Mouse (Mus musculus): Measurements from ENCODE around the gene Mtf1. TPM values are rescaled to one million over a fixed set of nuclear protein-coding genes. Genes with fewer than 3 reads are reported as not detected.

Mtf1 gene
- total RNA-seq, 1 experiment, result 15.4 TPM

GRCm38 (mm10) chr4:124768963-124769591 lies 32.8 kb upstream of the Mtf1 start:
- no peak overlapping the region for H3K27ac ChIP-seq (ENCODE audit: insufficient read depth, low read depth, low read length, poor library complexity, severe bottlenecking)
- H3K4me3 ChIP-seq (ENCODE audit: insufficient read depth in 1 of 2, low read depth in 1 of 2, low read length in 2 of 2, poor library complexity in 1 of 2, severe bottlenecking in 1 of 2), result no peak overlapping the region
- DNase-seq (ENCODE audit: low read depth, low spot score), result no peak
- H3K36me3 ChIP-seq (ENCODE audit: control insufficient read depth, insufficient read depth, low read length, poor library complexity, severe bottlenecking), result no peaks in the 10 kb centered on the region
- no peak overlapping the region for H3K9ac ChIP-seq (ENCODE audit: insufficient read depth, low read depth, low read length, poor library complexity, severe bottlenecking)
- H3K9me3 ChIP-seq (ENCODE audit: control insufficient read depth, insufficient read depth, low read depth, low read length), result no peaks in the 10 kb centered on the region
- in situ Hi-C loops (cut with MboI; ENCODE audit: low sequenced_read_pairs in 2 of 2, unreplicated experiment in 2 of 2), result no loop called here
- TF ChIP-seq CHD2 (IDR thresholded peaks at IDR 0.05; ENCODE audit: low read depth, low read length) (no peak), ZNF384 (IDR thresholded peaks at IDR 0.05; ENCODE audit: low read depth, low read length) (no peak), ZC3H11A (IDR thresholded peaks at IDR 0.05; ENCODE audit: borderline replicate concordance, low read depth, low read length) (no peak), HCFC1 (IDR thresholded peaks at IDR 0.05; ENCODE audit: borderline replicate concordance, insufficient read depth, low read length) (no peak), MAFK (IDR thresholded peaks at IDR 0.05; ENCODE audit: insufficient read depth, low read depth, low read length) (no peak)
- no peaks in the 10 kb centered on the region for H3K4me1 ChIP-seq (ENCODE audit: control insufficient read depth in 2 of 2, insufficient read depth in 2 of 2, low read length in 2 of 2, poor library complexity in 1 of 2)

- TF ChIP-seq ZNF384 (IDR thresholded peaks at IDR 0.05; ENCODE audit: low read depth, low read length), result no peak
- TF ChIP-seq ZC3H11A (IDR thresholded peaks at IDR 0.05; ENCODE audit: borderline replicate concordance, low read depth, low read length), result no peak
- TF ChIP-seq MAFK (IDR thresholded peaks at IDR 0.05; ENCODE audit: insufficient read depth, low read depth, low read length), result no peak
- Histone ChIP-seq H3K9me3 (ENCODE audit: control insufficient read depth, insufficient read depth, low read depth, low read length) (no peaks in the 10 kb centered on the region), H3K27ac (ENCODE audit: insufficient read depth, low read depth, low read length, poor library complexity, severe bottlenecking) (no peak overlapping the region), H3K36me3 (ENCODE audit: control insufficient read depth, insufficient read depth, low read length, poor library complexity, severe bottlenecking) (no peaks in the 10 kb centered on the region), H3K4me1 (ENCODE audit: control insufficient read depth in 2 of 2, insufficient read depth in 2 of 2, low read length in 2 of 2, poor library complexity in 1 of 2) (no peaks in the 10 kb centered on the region), H3K4me3 (ENCODE audit: insufficient read depth in 1 of 2, low read depth in 1 of 2, low read length in 2 of 2, poor library complexity in 1 of 2, severe bottlenecking in 1 of 2) (no peak overlapping the region), H3K9ac (ENCODE audit: insufficient read depth, low read depth, low read length, poor library complexity, severe bottlenecking) (no peak overlapping the region)
- in situ Hi-C loops (cut with MboI; ENCODE audit: low sequenced_read_pairs in 2 of 2, unreplicated experiment in 2 of 2), result no loop called here
- DNase-seq (ENCODE audit: low read depth, low spot score), result no peak
These were observed 31.3 kb upstream of the Mtf1 start for GRCm38 (mm10) chr4:124770624-124771023.

- H3K9me3 ChIP-seq (ENCODE audit: control insufficient read depth, insufficient read depth, low read depth, low read length), result no peaks in the 10 kb centered on the region
- H3K9ac ChIP-seq (ENCODE audit: insufficient read depth, low read depth, low read length, poor library complexity, severe bottlenecking), result no peak overlapping the region
- in situ Hi-C loops (cut with MboI; ENCODE audit: low sequenced_read_pairs in 2 of 2, unreplicated experiment in 2 of 2), result no loop called here
- H3K36me3 ChIP-seq (ENCODE audit: control insufficient read depth, insufficient read depth, low read length, poor library complexity, severe bottlenecking), result no peaks in the 10 kb centered on the region
- no peaks in the 10 kb centered on the region for H3K4me1 ChIP-seq (ENCODE audit: control insufficient read depth in 2 of 2, insufficient read depth in 2 of 2, low read length in 2 of 2, poor library complexity in 1 of 2)
- no peak for TF ChIP-seq HCFC1 (IDR thresholded peaks at IDR 0.05; ENCODE audit: borderline replicate concordance, insufficient read depth, low read length)
- no peak for TF ChIP-seq MAFK (IDR thresholded peaks at IDR 0.05; ENCODE audit: insufficient read depth, low read depth, low read length)
- no peak for TF ChIP-seq ZC3H11A (IDR thresholded peaks at IDR 0.05; ENCODE audit: borderline replicate concordance, low read depth, low read length)
- TF ChIP-seq CHD2 (IDR thresholded peaks at IDR 0.05; ENCODE audit: low read depth, low read length), result no peak
- TF ChIP-seq ZNF384 (IDR thresholded peaks at IDR 0.05; ENCODE audit: low read depth, low read length), result no peak
- H3K4me3 ChIP-seq (ENCODE audit: insufficient read depth in 1 of 2, low read depth in 1 of 2, low read length in 2 of 2, poor library complexity in 1 of 2, severe bottlenecking in 1 of 2), result no peak overlapping the region
- no peak for DNase-seq (ENCODE audit: low read depth, low spot score)
- H3K27ac ChIP-seq (ENCODE audit: insufficient read depth, low read depth, low read length, poor library complexity, severe bottlenecking), result no peak overlapping the region
These were observed 29.8 kb upstream of the Mtf1 start for GRCm38 (mm10) chr4:124772125-124772524.

- no peak for DNase-seq (ENCODE audit: low read depth, low spot score)
- in situ Hi-C loops (cut with MboI; ENCODE audit: low sequenced_read_pairs in 2 of 2, unreplicated experiment in 2 of 2), result no loop called here
- H3K4me1 ChIP-seq (ENCODE audit: control insufficient read depth in 2 of 2, insufficient read depth in 2 of 2, low read length in 2 of 2, poor library complexity in 1 of 2), result no peaks in the 10 kb centered on the region
- H3K9me3 ChIP-seq (ENCODE audit: control insufficient read depth, insufficient read depth, low read depth, low read length), result no peaks in the 10 kb centered on the region
- TF ChIP-seq MAFK (IDR thresholded peaks at IDR 0.05; ENCODE audit: insufficient read depth, low read depth, low read length) (no peak), HCFC1 (IDR thresholded peaks at IDR 0.05; ENCODE audit: borderline replicate concordance, insufficient read depth, low read length) (no peak), CHD2 (IDR thresholded peaks at IDR 0.05; ENCODE audit: low read depth, low read length) (no peak), ZC3H11A (IDR thresholded peaks at IDR 0.05; ENCODE audit: borderline replicate concordance, low read depth, low read length) (no peak), ZNF384 (IDR thresholded peaks at IDR 0.05; ENCODE audit: low read depth, low read length) (no peak)
- H3K36me3 ChIP-seq (ENCODE audit: control insufficient read depth, insufficient read depth, low read length, poor library complexity, severe bottlenecking), result no peaks in the 10 kb centered on the region
- no peak overlapping the region for H3K9ac ChIP-seq (ENCODE audit: insufficient read depth, low read depth, low read length, poor library complexity, severe bottlenecking)
- H3K27ac ChIP-seq (ENCODE audit: insufficient read depth, low read depth, low read length, poor library complexity, severe bottlenecking), result no peak overlapping the region
- no peak overlapping the region for H3K4me3 ChIP-seq (ENCODE audit: insufficient read depth in 1 of 2, low read depth in 1 of 2, low read length in 2 of 2, poor library complexity in 1 of 2, severe bottlenecking in 1 of 2)
These were observed 28.5 kb upstream of the Mtf1 start for GRCm38 (mm10) chr4:124773449-124773848.

- Histone ChIP-seq H3K36me3 (ENCODE audit: control insufficient read depth, insufficient read depth, low read length, poor library complexity, severe bottlenecking) (no peaks in the 10 kb centered on the region), H3K4me3 (ENCODE audit: insufficient read depth in 1 of 2, low read depth in 1 of 2, low read length in 2 of 2, poor library complexity in 1 of 2, severe bottlenecking in 1 of 2) (no peak overlapping the region), H3K9ac (ENCODE audit: insufficient read depth, low read depth, low read length, poor library complexity, severe bottlenecking) (no peak overlapping the region), H3K4me1 (ENCODE audit: control insufficient read depth in 2 of 2, insufficient read depth in 2 of 2, low read length in 2 of 2, poor library complexity in 1 of 2) (no peaks in the 10 kb centered on the region), H3K27ac (ENCODE audit: insufficient read depth, low read depth, low read length, poor library complexity, severe bottlenecking) (no peak overlapping the region), H3K9me3 (ENCODE audit: control insufficient read depth, insufficient read depth, low read depth, low read length) (no peaks in the 10 kb centered on the region)
- in situ Hi-C loops (cut with MboI; ENCODE audit: low sequenced_read_pairs in 2 of 2, unreplicated experiment in 2 of 2), result no loop called here
- no peak for TF ChIP-seq CHD2 (IDR thresholded peaks at IDR 0.05; ENCODE audit: low read depth, low read length)
- TF ChIP-seq ZNF384 (IDR thresholded peaks at IDR 0.05; ENCODE audit: low read depth, low read length), result no peak
- TF ChIP-seq HCFC1 (IDR thresholded peaks at IDR 0.05; ENCODE audit: borderline replicate concordance, insufficient read depth, low read length), result no peak
- TF ChIP-seq ZC3H11A (IDR thresholded peaks at IDR 0.05; ENCODE audit: borderline replicate concordance, low read depth, low read length), result no peak
- no peak for TF ChIP-seq MAFK (IDR thresholded peaks at IDR 0.05; ENCODE audit: insufficient read depth, low read depth, low read length)
- no peak for DNase-seq (ENCODE audit: low read depth, low spot score)
These were observed 27.9 kb upstream of the Mtf1 start for GRCm38 (mm10) chr4:124773995-124774394.

Measured in ES-E14 (cell line).